Mouse (Mus musculus) intestine, embryonic 15.5 days (tissue): ENCODE results near the gene Gpt2. TPM values are rescaled to one million over a fixed set of nuclear protein-coding genes. Genes with fewer than 3 reads are reported as not detected.

Experiments used
- ATAC-seq: fragments of 200-750 bp; cut with Nextera tagmentation; 2 replicates; pipeline ENCODE4 v1.8.0; 2017; ENCODE audit warnings: moderate TSS enrichment, moderate library complexity
- H3K27ac ChIP-seq: fragments of 300-500 bp; sonication (generic); 2 replicates; pipeline ENCODE4 v1.5.1; 2015; ENCODE audit warnings: mild to moderate bottlenecking, inconsistent platforms
- H3K27me3 ChIP-seq: fragments of 300-500 bp; sonication (generic); replicated peaks from 2 replicates; pipeline ENCODE4 v1.6.1; 2015; ENCODE audit warnings: inconsistent platforms
- H3K36me3 ChIP-seq: fragments of 300-500 bp; sonication (generic); 2 replicates; pipeline ENCODE4 v1.6.1; 2015; ENCODE audit warnings: inconsistent platforms
- H3K4me1 ChIP-seq: fragments of 300-500 bp; sonication (generic); replicated peaks from 2 replicates; pipeline ENCODE4 v1.6.1; 2015; ENCODE audit warnings: inconsistent platforms
- H3K4me2 ChIP-seq: fragments of 300-500 bp; sonication (generic); replicated peaks from 2 replicates; pipeline ENCODE4 v1.6.1; 2015; ENCODE audit warnings: mild to moderate bottlenecking, inconsistent platforms
- H3K4me3 ChIP-seq: fragments of 300-500 bp; sonication (generic); replicated peaks from 2 replicates; pipeline ENCODE4 v1.5.1; 2015; ENCODE audit warnings: inconsistent platforms
- H3K9ac ChIP-seq: fragments of 300-500 bp; sonication (generic); 2 replicates; pipeline ENCODE4 v1.6.1; 2015; ENCODE audit warnings: inconsistent platforms
- H3K9me3 ChIP-seq: fragments of 300-500 bp; sonication (generic); 2 replicates; pipeline ENCODE4 v1.6.1; 2016; ENCODE audit warnings: inconsistent platforms
- WGBS: fragments of 180-500 bp; shearing (Covaris S2); methylation state at CpG from one replicate; pipeline ENCODE4 v1.1.7; 2015; 5-methylcytosine and 5-hydroxymethylcytosine counted together
- polyA plus RNA-seq: library from polyadenylated mRNA; unstranded; fragments of >200 nt; fragmentation: Nextera tagmentation; extraction: Ambion mirVana; gene quantifications from 2 replicates; pipeline ENCODE4 v1.2.1, GENCODE M21; 2015

Gpt2 gene
- polyA plus RNA-seq, 1 experiment from 2014 or later, result 17.0 TPM

GRCm38 (mm10) chr8:85567801-85568200 is 75.4 kb downstream of the Gpt2 start:
- WGBS, result 79% methylated on average over 2 of the region's 2 CpGs
- Histone ChIP-seq H3K9ac (no peak overlapping the region), H3K27me3 (no peaks in the 10 kb centered on the region), H3K4me3 (no peak overlapping the region), H3K36me3 (no peaks in the 10 kb centered on the region), H3K9me3 (no peaks in the 10 kb centered on the region), H3K4me1 (no peaks in the 10 kb centered on the region), H3K27ac (no peak overlapping the region), H3K4me2 (no peak overlapping the region)
- ATAC-seq, result peak; percentile 56; the same call in 1 of the 2 replicates

- Histone ChIP-seq H3K9ac (no peak overlapping the region), H3K27ac (no peak overlapping the region), H3K9me3 (no peaks in the 10 kb centered on the region), H3K4me2 (no peak overlapping the region), H3K4me3 (no peak overlapping the region), H3K27me3 (no peaks in the 10 kb centered on the region), H3K36me3 (no peaks in the 10 kb centered on the region), H3K4me1 (no peaks in the 10 kb centered on the region)
- no peak for ATAC-seq
- WGBS, result 70% methylated on average over 4 of the region's 4 CpGs
These were observed 78.1 kb downstream of the Gpt2 start for GRCm38 (mm10) chr8:85570466-85570865.

- Histone ChIP-seq H3K4me2 (no peak overlapping the region), H3K27ac (no peak overlapping the region), H3K9ac (no peak overlapping the region), H3K4me3 (no peak overlapping the region), H3K4me1 (no peaks in the 10 kb centered on the region), H3K9me3 (no peaks in the 10 kb centered on the region), H3K27me3 (no peaks in the 10 kb centered on the region), H3K36me3 (no peaks in the 10 kb centered on the region)
- no peak for ATAC-seq
- whole genome bisulfite sequencing, result 77% methylated on average over 2 of the region's 2 CpGs
These were observed 81.7 kb downstream of the Gpt2 start for GRCm38 (mm10) chr8:85573972-85574496.

Other genes with a start within 250 kb of the Gpt2 start
- gene Orc6, start 192.9 kb upstream of the Gpt2 start, polyA plus RNA-seq, result 91.1 and 97.2 TPM in 2 replicates
- 167 and 190 TPM in 2 replicates for gene Vps35, start 192.8 kb upstream of the Gpt2 start, polyA plus RNA-seq
- 11.0 and 11.2 TPM in 2 replicates for gene Mylk3, start 106.2 kb upstream of the Gpt2 start, polyA plus RNA-seq
- 36.5 and 39.0 TPM in 2 replicates for gene 4921524J17Rik, start 59.7 kb upstream of the Gpt2 start, polyA plus RNA-seq
- gene Dnaja2, start 62.8 kb downstream of the Gpt2 start, polyA plus RNA-seq, result 144 and 158 TPM in 2 replicates
- 5.4 and 7.0 TPM in 2 replicates for gene Neto2, start 208.3 kb downstream of the Gpt2 start, polyA plus RNA-seq